ENCODE assay signal across 7 mouse cellular contexts in genomic region chr8:94152513-94153300, GRCm38 (mm10). TPM values are rescaled to one million over a fixed set of nuclear protein-coding genes. Genes with fewer than 3 reads are reported as not detected.
DNase-seq lines count a peak whose midpoint lies in the region; ATAC-seq and TF ChIP-seq lines count a peak whose summit lies in the region.

Gene Mt3 (plus strand): TSS chr8:94152607.

- H3K9me3 ChIP-seq in hindbrain, embryonic 12.5 days (replicated peaks): no peaks in the 10 kb centered on the region
- no peaks in the 10 kb centered on the region for H3K9me3 ChIP-seq in midbrain, embryonic 11.5 days (ENCODE audit: control insufficient read depth, low read length)
- no peaks in the 10 kb centered on the region for H3K9me3 ChIP-seq in stomach, embryonic 15.5 days

- peaks cover 19% of the 10 kb centered on the region for H3K27me3 ChIP-seq in hindbrain, embryonic 12.5 days
- H3K27me3 ChIP-seq in midbrain, embryonic 11.5 days (ENCODE audit: control insufficient read depth, insufficient read depth, low read length): peaks cover 7% of the 10 kb centered on the region; the same call in 1 of the 2 replicates
- peaks cover 14% of the 10 kb centered on the region; the same call in 1 of the 2 replicates for H3K27me3 ChIP-seq in stomach, embryonic 15.5 days (replicated peaks)

- H3K4me2 ChIP-seq in hindbrain, embryonic 12.5 days (replicated peaks): peak within 1 kb of the TSS; percentile 70
- peak within 1 kb of the TSS; percentile 57 for H3K4me2 ChIP-seq in midbrain, embryonic 11.5 days
- peak within 1 kb of the TSS; percentile 59 for H3K4me2 ChIP-seq in stomach, embryonic 15.5 days

- peak; percentile 32 for TF ChIP-seq CTCF in left cerebral cortex, adult 2 months (IDR thresholded peaks at IDR 0.05)

- DNase-seq in adrenal gland, postnatal 14 days: peak; percentile 64
- DNase-seq in cerebellum, postnatal 10 days: peak; percentile 86 to 89
- peak; percentile 83 to 84 for DNase-seq in frontal cortex, postnatal 10 days (ENCODE audit: low spot score in 2 of 2)
- peak; percentile 87 for DNase-seq in left cerebral cortex, adult 2 months (ENCODE audit: extremely low spot score in 1 of 2, low spot score in 2 of 2)
- peak; percentile 94 for DNase-seq in midbrain, embryonic 11.5 days (ENCODE audit: low spot score, missing footprints)

- 0 out of 2 replicates have a peak within 1 kb of the TSS, but pooled peaks have one; percentile 17 for H3K27ac ChIP-seq in hindbrain, embryonic 12.5 days
- H3K27ac ChIP-seq in left cerebral cortex, adult 2 months: peak within 1 kb of the TSS; percentile 97
- H3K27ac ChIP-seq in midbrain, embryonic 11.5 days (ENCODE audit: low read depth, low read length): no peak within 1 kb of the TSS
- no peak within 1 kb of the TSS for H3K27ac ChIP-seq in stomach, embryonic 15.5 days

- peaks cover 23% of the 10 kb centered on the region for H3K4me1 ChIP-seq in hindbrain, embryonic 12.5 days
- peaks cover 13% of the 10 kb centered on the region for H3K4me1 ChIP-seq in midbrain, embryonic 11.5 days (ENCODE audit: control insufficient read depth, insufficient read depth, low read length)
- H3K4me1 ChIP-seq in stomach, embryonic 15.5 days: peaks cover 7% of the 10 kb centered on the region

- peak within 1 kb of the TSS; percentile 32 for H3K4me3 ChIP-seq in hindbrain, embryonic 12.5 days
- peak within 1 kb of the TSS; percentile 81 for H3K4me3 ChIP-seq in left cerebral cortex, adult 2 months
- peak within 1 kb of the TSS; percentile 34 for H3K4me3 ChIP-seq in midbrain, embryonic 11.5 days (ENCODE audit: low read depth, low read length)
- peak within 1 kb of the TSS; percentile 23 for H3K4me3 ChIP-seq in stomach, embryonic 15.5 days (replicated peaks)

- intact Hi-C loops in left cerebral cortex, adult 2 months (cut with DNase I): loop anchor here (2.0 kb wide), 2 partner anchors 34 to 54 kb away; partner anchors contain the start of gene Bbs2

- WGBS in hindbrain, embryonic 12.5 days: 1% methylated on average over 29 of the region's 29 CpGs
- 2% methylated on average over 29 of the region's 29 CpGs for WGBS in midbrain, embryonic 11.5 days
- 3% methylated on average over 29 of the region's 29 CpGs for WGBS in stomach, embryonic 15.5 days

- peak within 1 kb of the TSS; percentile 39 for H3K9ac ChIP-seq in hindbrain, embryonic 12.5 days
- peak within 1 kb of the TSS; percentile 51 for H3K9ac ChIP-seq in midbrain, embryonic 11.5 days (ENCODE audit: low read length)
- no peak within 1 kb of the TSS for H3K9ac ChIP-seq in stomach, embryonic 15.5 days

- peak; percentile 85 for ATAC-seq in hindbrain, embryonic 12.5 days (ENCODE audit: low FRiP score)
- ATAC-seq in midbrain, embryonic 11.5 days (ENCODE audit: low FRiP score): peak; percentile 85
- peak; percentile 54; the same call in 1 of the 2 replicates for ATAC-seq in stomach, embryonic 15.5 days (ENCODE audit: insufficient read depth, low FRiP score, low read depth)

- no peaks in the 10 kb centered on the region for H3K36me3 ChIP-seq in hindbrain, embryonic 12.5 days
- no peaks in the 10 kb centered on the region for H3K36me3 ChIP-seq in midbrain, embryonic 11.5 days (ENCODE audit: control insufficient read depth, insufficient read depth, low read length)
- H3K36me3 ChIP-seq in stomach, embryonic 15.5 days: no peaks in the 10 kb centered on the region

RNA-seq across cellular contexts. Expression of gene Mt3, which starts in this region (rescaled TPM):
- total RNA-seq in adrenal gland, postnatal 14 days (2021): 4.3 and 8.4 TPM in 2 replicates
- 18.5 and 33.1 TPM in 2 replicates for polyA plus RNA-seq in hindbrain, embryonic 12.5 days (2016; fragmentation: Nextera tagmentation; extraction: Ambion mirVana)
- total RNA-seq in left cerebral cortex, adult 2 months (2021): 100 to 1,000 TPM; 848 to 875 TPM
- 8.5 and 12.0 TPM in 2 replicates for polyA plus RNA-seq in midbrain, embryonic 11.5 days (2014; fragmentation: Nextera tagmentation; extraction: Ambion mirVana)
- 3.6 and 5.3 TPM in 2 replicates for polyA plus RNA-seq in stomach, embryonic 15.5 days (2015; fragmentation: Nextera tagmentation; extraction: Ambion mirVana)

Comparison
In these comparisons a context has a peak if more than half of its experiments do, and no peak if none do; other contexts are left out.
1. RNA of gene Mt3 (total RNA-seq): 848 to 875 TPM in left cerebral cortex, adult 2 months; 4.3 to 8.4 TPM in adrenal gland, postnatal 14 days; every median in the first group is over 10 times any median in the second.
2. H3K27ac ChIP-seq: peak in hindbrain, embryonic 12.5 days (single experiment) and left cerebral cortex, adult 2 months (single experiment); none in midbrain, embryonic 11.5 days (single experiment) and stomach, embryonic 15.5 days (single experiment).
3. H3K4me3 ChIP-seq: peak in every context shown above with its lines; median percentile 81 in left cerebral cortex, adult 2 months; 34 in midbrain, embryonic 11.5 days; 32 in hindbrain, embryonic 12.5 days; 23 in stomach, embryonic 15.5 days.
4. Peak in every context shown above with its lines, with median percentiles within 50 percentile points of each other: DNase-seq, ATAC-seq and H3K4me2 ChIP-seq.